8 mouse cellular contexts compared by ENCODE assay signal in the genomic region with DNA sequence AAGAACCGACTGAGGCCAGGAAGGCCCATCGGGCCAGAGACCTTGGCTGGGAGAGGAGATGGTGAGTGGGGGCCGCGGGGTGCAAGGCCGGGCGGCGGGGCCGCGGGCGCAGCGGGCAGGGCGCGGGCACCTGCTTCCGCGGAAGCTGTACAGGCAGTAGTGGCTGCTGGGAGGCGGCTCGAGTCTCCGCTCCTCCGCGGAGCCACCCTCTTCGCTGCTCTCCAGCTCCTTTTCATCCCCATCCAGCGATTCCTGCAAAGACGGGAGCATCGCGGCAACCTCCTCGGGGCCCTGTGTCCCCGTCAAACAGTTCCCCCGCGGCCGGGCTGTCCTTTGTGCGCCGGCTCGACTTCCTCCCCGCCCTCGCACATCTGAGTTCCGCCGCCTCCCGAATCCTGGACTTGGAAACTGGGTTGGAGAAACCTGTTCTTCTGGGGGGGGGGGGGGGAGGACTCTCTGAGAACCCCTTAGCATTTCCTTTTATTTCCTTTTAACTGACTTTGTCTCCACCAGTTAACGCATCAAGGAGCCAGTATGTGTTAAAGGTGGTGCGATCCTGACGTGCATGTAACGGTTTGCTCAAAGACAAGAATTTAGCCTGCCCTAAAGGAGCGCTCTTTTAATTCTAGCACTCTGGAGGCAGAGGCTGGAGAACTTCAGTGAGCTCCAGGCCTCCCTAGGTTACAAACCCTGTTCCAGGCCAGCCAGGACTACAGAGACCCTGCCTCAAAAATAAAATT. TPM values are rescaled to one million over a fixed set of nuclear protein-coding genes. Genes with fewer than 3 reads are reported as not detected.
DNase-seq lines count a peak whose midpoint lies in the region; ATAC-seq and TF ChIP-seq lines count a peak whose summit lies in the region.

A gene (minus strand): TSS at position 323 of the 740 bp plus-strand sequence.

- peak within 1 kb of the TSS; percentile 83 for H3K27ac ChIP-seq in hindbrain, embryonic 11.5 days (ENCODE audit: low read depth, low read length)

- H3K27me3 ChIP-seq in Patski, result no peaks in the 10 kb centered on the region
- H3K27me3 ChIP-seq in hindbrain, embryonic 11.5 days (ENCODE audit: control insufficient read depth, insufficient read depth, low read length), result no peaks in the 10 kb centered on the region

- H3K4me3 ChIP-seq in hindbrain, embryonic 11.5 days (ENCODE audit: low read depth, low read length), result peak within 1 kb of the TSS; percentile 85

- H3K4me2 ChIP-seq in hindbrain, embryonic 11.5 days (replicated peaks; ENCODE audit: low read depth, low read length), result peak within 1 kb of the TSS; percentile 63

- H3K9me3 ChIP-seq in hindbrain, embryonic 11.5 days (ENCODE audit: control insufficient read depth, low read length), result no peaks in the 10 kb centered on the region

- CTCF ChIA-PET in Patski (lab: Charles Lee), result no interaction called here

- in situ Hi-C loops in Patski (cut with MboI; ENCODE audit: low pct_unique_long_range_greater_than_20kb), result no loop called here

- no peaks in the 10 kb centered on the region; the same call in 1 of the 2 replicates for H3K36me3 ChIP-seq in hindbrain, embryonic 11.5 days (ENCODE audit: control insufficient read depth, insufficient read depth, low read length)

- TF ChIP-seq CTCF in Patski (IDR thresholded peaks at IDR 0.05), result no peak

- H3K4me1 ChIP-seq in hindbrain, embryonic 11.5 days (replicated peaks; ENCODE audit: control insufficient read depth, insufficient read depth, low read length), result no peaks in the 10 kb centered on the region

- H3K9ac ChIP-seq in hindbrain, embryonic 11.5 days (ENCODE audit: low read depth, low read length), result peak within 1 kb of the TSS; percentile 96

- POLR2A ChIA-PET in Patski (lab: Charles Lee), result interaction anchor here (0.6 to 0.7 kb wide), 3 partner anchors 9 to 1570 kb away, joined by 3 to 5 read pairs (median 3); no protein-coding TSS in a partner anchor

- peak; percentile 79 for ATAC-seq in Patski
- peak; percentile 79 for ATAC-seq in hindbrain, embryonic 11.5 days (ENCODE audit: low FRiP score)

- 3% methylated on average over 43 of the region's 43 CpGs for WGBS in hindbrain, embryonic 11.5 days

- no peak for DNase-seq in Patski (ENCODE audit: low read depth, low spot score)
- peak; percentile 83 for DNase-seq in cerebellum, adult 9-11 months
- DNase-seq in frontal cortex, adult 2 months (ENCODE audit: extremely low spot score in 1 of 2, low spot score in 1 of 2), result peak; percentile 53 to 88
- peak; percentile 88 for DNase-seq in hindbrain, embryonic 11.5 days (ENCODE audit: low spot score)
- peak; percentile 82 to 84 for DNase-seq in layer of hippocampus, postnatal 25 days (ENCODE audit: extremely low spot score in 1 of 2, low spot score in 1 of 2)
- DNase-seq in lung, postnatal 14 days, result peak; percentile 83
- DNase-seq in ovary, postnatal 36 days (ENCODE audit: low spot score), result peak; percentile 82
- peak; percentile 82 for DNase-seq in thymus, postnatal 14 days

RNA-seq across cellular contexts. Expression of the gene that starts here (rescaled TPM):
- polyA plus RNA-seq in Patski (2021), result 26.3 TPM
- polyA plus RNA-seq in frontal cortex, adult 2 months (2012; rRNA removed), result 27.1 and 33.0 TPM in 2 replicates
- 24.9 and 25.2 TPM in 2 replicates for polyA plus RNA-seq in hindbrain, embryonic 11.5 days (2014; fragmentation: Nextera tagmentation; extraction: Ambion mirVana)
- total RNA-seq in layer of hippocampus, postnatal 25 days (2021), result 10 to 100 TPM; 48.6 to 53.0 TPM
